Mouse (Mus musculus): ENCODE measurements around the gene 4932438H23Rik. TPM values are rescaled to one million over a fixed set of nuclear protein-coding genes. Genes with fewer than 3 reads are reported as not detected.
A peak's percentile ranks its signal among the peaks of the same experiment; 100 is the strongest.
"Not testable (repeated sequence)": the region's sequence is repeated elsewhere in the genome, so short reads cannot be mapped to it uniquely, and the experiment has no call there.

The 4932438H23Rik gene
- polyA plus RNA-seq, 1 experiment from 2014 or later, result 1.0 TPM

GRCm38 (mm10) chr16:91086642-91087306, 8.1 kb downstream of the 4932438H23Rik start:
- ATAC-seq (no peak), DNase-seq (ENCODE audit: low spot score) (no peak)
- Histone ChIP-seq H3K36me3 (ENCODE audit: control insufficient read depth, insufficient read depth, low read length) (no peaks in the 10 kb centered on the region), H3K4me3 (ENCODE audit: low read depth, low read length) (no peak overlapping the region), H3K27ac (ENCODE audit: low read depth, low read length) (no peak overlapping the region), H3K4me1 (ENCODE audit: control insufficient read depth, insufficient read depth, low read length) (0 out of 2 replicates have a peak, but pooled peaks cover 3% of the 10 kb centered on the region), H3K4me2 (ENCODE audit: low read length) (no peak overlapping the region), H3K9me3 (replicated peaks; ENCODE audit: control insufficient read depth, low read length) (no peaks in the 10 kb centered on the region), H3K27me3 (replicated peaks; ENCODE audit: control insufficient read depth, insufficient read depth, low read length) (no peaks in the 10 kb centered on the region), H3K9ac (ENCODE audit: low read length) (no peak overlapping the region)
- WGBS, result 78% methylated on average over 4 of the region's 4 CpGs

- H3K4me3 ChIP-seq (ENCODE audit: low read depth, low read length), result no peak overlapping the region
- peak; percentile 64; the same call in 1 of the 2 replicates for ATAC-seq
- 46% methylated on average over 17 of the region's 17 CpGs for WGBS
Measured at GRCm38 (mm10) chr16:91085239-91085825, 9.6 kb downstream of the 4932438H23Rik start.

GRCm38 (mm10) chr16:91084307-91085238, 10.3 kb downstream of the 4932438H23Rik start:
- Histone ChIP-seq H3K9ac (ENCODE audit: low read length) (no peak overlapping the region), H3K9me3 (replicated peaks; ENCODE audit: control insufficient read depth, low read length) (no peaks in the 10 kb centered on the region), H3K27ac (ENCODE audit: low read depth, low read length) (no peak overlapping the region), H3K4me2 (ENCODE audit: low read length) (0 out of 2 replicates have a peak overlapping the region, but pooled peaks have one; percentile 16), H3K4me1 (ENCODE audit: control insufficient read depth, insufficient read depth, low read length) (0 out of 2 replicates have a peak, but pooled peaks cover 3% of the 10 kb centered on the region), H3K27me3 (replicated peaks; ENCODE audit: control insufficient read depth, insufficient read depth, low read length) (no peaks in the 10 kb centered on the region), H3K4me3 (ENCODE audit: low read depth, low read length) (no peak overlapping the region), H3K36me3 (ENCODE audit: control insufficient read depth, insufficient read depth, low read length) (no peaks in the 10 kb centered on the region)
- WGBS, result 65% methylated on average over 21 of the region's 21 CpGs
- DNase-seq (ENCODE audit: low spot score) (peak; percentile 87), ATAC-seq (peak; percentile 70)

More at GRCm38 (mm10) chr16:91085239-91085825, 9.6 kb downstream of the 4932438H23Rik start:
- Histone ChIP-seq H3K27me3 (replicated peaks; ENCODE audit: control insufficient read depth, insufficient read depth, low read length) (no peaks in the 10 kb centered on the region), H3K36me3 (ENCODE audit: control insufficient read depth, insufficient read depth, low read length) (no peaks in the 10 kb centered on the region), H3K4me2 (ENCODE audit: low read length) (0 out of 2 replicates have a peak overlapping the region, but pooled peaks have one; percentile 16), H3K9ac (ENCODE audit: low read length) (no peak overlapping the region), H3K9me3 (replicated peaks; ENCODE audit: control insufficient read depth, low read length) (no peaks in the 10 kb centered on the region), H3K4me1 (ENCODE audit: control insufficient read depth, insufficient read depth, low read length) (0 out of 2 replicates have a peak, but pooled peaks cover 3% of the 10 kb centered on the region), H3K27ac (ENCODE audit: low read depth, low read length) (no peak overlapping the region)
- DNase-seq (ENCODE audit: low spot score), result no peak

- Histone ChIP-seq H3K9me3 (replicated peaks; ENCODE audit: control insufficient read depth, low read length) (no peaks in the 10 kb centered on the region), H3K4me1 (ENCODE audit: control insufficient read depth, insufficient read depth, low read length) (0 out of 2 replicates have a peak, but pooled peaks cover 3% of the 10 kb centered on the region), H3K4me2 (ENCODE audit: low read length) (no peak overlapping the region), H3K4me3 (ENCODE audit: low read depth, low read length) (no peak overlapping the region), H3K27ac (ENCODE audit: low read depth, low read length) (no peak overlapping the region), H3K9ac (ENCODE audit: low read length) (no peak overlapping the region), H3K36me3 (ENCODE audit: control insufficient read depth, insufficient read depth, low read length) (no peaks in the 10 kb centered on the region), H3K27me3 (replicated peaks; ENCODE audit: control insufficient read depth, insufficient read depth, low read length) (no peaks in the 10 kb centered on the region)
- ATAC-seq, result no peak
- no peak for DNase-seq (ENCODE audit: low spot score)
- 52% methylated on average over 4 of the region's 4 CpGs for WGBS
Measured at GRCm38 (mm10) chr16:91083002-91083646, 11.8 kb downstream of the 4932438H23Rik start.

- peak; percentile 92 for DNase-seq (ENCODE audit: low spot score)
- Histone ChIP-seq H3K9ac (ENCODE audit: low read length) (no peak overlapping the region), H3K4me2 (ENCODE audit: low read length) (no peak overlapping the region), H3K36me3 (ENCODE audit: control insufficient read depth, insufficient read depth, low read length) (no peaks in the 10 kb centered on the region), H3K27ac (ENCODE audit: low read depth, low read length) (no peak overlapping the region), H3K27me3 (replicated peaks; ENCODE audit: control insufficient read depth, insufficient read depth, low read length) (no peaks in the 10 kb centered on the region), H3K4me3 (ENCODE audit: low read depth, low read length) (no peak overlapping the region), H3K9me3 (replicated peaks; ENCODE audit: control insufficient read depth, low read length) (no peaks in the 10 kb centered on the region), H3K4me1 (ENCODE audit: control insufficient read depth, insufficient read depth, low read length) (0 out of 2 replicates have a peak, but pooled peaks cover 3% of the 10 kb centered on the region)
- 22% methylated on average over 9 of the region's 12 CpGs for WGBS
- ATAC-seq, result peak; percentile 69
Measured at GRCm38 (mm10) chr16:91081508-91081907, 13.4 kb downstream of the 4932438H23Rik start.

- Histone ChIP-seq H3K9me3 (replicated peaks; ENCODE audit: control insufficient read depth, low read length) (no peaks in the 10 kb centered on the region), H3K4me1 (ENCODE audit: control insufficient read depth, insufficient read depth, low read length) (no peaks in the 10 kb centered on the region), H3K4me3 (ENCODE audit: low read depth, low read length) (no peak overlapping the region), H3K27me3 (replicated peaks; ENCODE audit: control insufficient read depth, insufficient read depth, low read length) (no peaks in the 10 kb centered on the region), H3K27ac (ENCODE audit: low read depth, low read length) (no peak overlapping the region), H3K4me2 (ENCODE audit: low read length) (no peak overlapping the region), H3K9ac (ENCODE audit: low read length) (no peak overlapping the region), H3K36me3 (ENCODE audit: control insufficient read depth, insufficient read depth, low read length) (no peaks in the 10 kb centered on the region)
- 82% methylated on average over 5 of the region's 5 CpGs for WGBS
- no peak for DNase-seq (ENCODE audit: low spot score)
- no peak for ATAC-seq
Measured at GRCm38 (mm10) chr16:91076180-91076579, 18.7 kb downstream of the 4932438H23Rik start.

- not testable (repeated sequence) for H3K4me1 ChIP-seq (ENCODE audit: control insufficient read depth, insufficient read depth, low read length); H3K27ac ChIP-seq (ENCODE audit: low read depth, low read length); DNase-seq (ENCODE audit: low spot score); ATAC-seq; H3K4me2 ChIP-seq (ENCODE audit: low read length); H3K27me3 ChIP-seq (replicated peaks; ENCODE audit: control insufficient read depth, insufficient read depth, low read length); H3K36me3 ChIP-seq (ENCODE audit: control insufficient read depth, insufficient read depth, low read length); H3K9ac ChIP-seq (ENCODE audit: low read length); H3K4me3 ChIP-seq (ENCODE audit: low read depth, low read length); H3K9me3 ChIP-seq (replicated peaks; ENCODE audit: control insufficient read depth, low read length)
- WGBS, result 88% methylated on average over 8 of the region's 8 CpGs
Measured at GRCm38 (mm10) chr16:91075423-91075822, 19.5 kb downstream of the 4932438H23Rik start.

GRCm38 (mm10) chr16:91073163-91073892, 21.6 kb downstream of the 4932438H23Rik start:
- ATAC-seq (peak; percentile 99), DNase-seq (ENCODE audit: low spot score) (peak; percentile 96)
- WGBS, result 40% methylated on average over 23 of the region's 24 CpGs
- Histone ChIP-seq H3K27ac (ENCODE audit: low read depth, low read length) (no peak overlapping the region), H3K4me3 (ENCODE audit: low read depth, low read length) (no peak overlapping the region), H3K36me3 (ENCODE audit: control insufficient read depth, insufficient read depth, low read length) (no peaks in the 10 kb centered on the region), H3K4me1 (ENCODE audit: control insufficient read depth, insufficient read depth, low read length) (peaks cover 4% of the 10 kb centered on the region; the same call in 1 of the 2 replicates), H3K4me2 (ENCODE audit: low read length) (peak overlapping the region; percentile 14; the same call in 1 of the 2 replicates), H3K9me3 (replicated peaks; ENCODE audit: control insufficient read depth, low read length) (no peaks in the 10 kb centered on the region), H3K9ac (ENCODE audit: low read length) (no peak overlapping the region), H3K27me3 (replicated peaks; ENCODE audit: control insufficient read depth, insufficient read depth, low read length) (no peaks in the 10 kb centered on the region)
